Mouse (Mus musculus) layer of hippocampus, adult 8-10 months (tissue): ENCODE measurements around the gene Otof. TPM values are rescaled to one million over a fixed set of nuclear protein-coding genes. Genes with fewer than 3 reads are reported as not detected.

Experiments
- DNase-seq, 2 experiments: peaks; one replicate each; pipeline ENCODE4 v3.0.0; 2022; ENCODE audit warnings: low spot score in 2 of 2
- total RNA-seq, 4 experiments: library from RNA; stranded (reverse); gene quantifications; 2 replicates each; pipeline ENCODE4 v1.2.4; 2022

The Otof gene
- total RNA-seq, 4 experiments from 2014 or later, result 3.3 to 4.4 (median 3.7) TPM

DNA sequence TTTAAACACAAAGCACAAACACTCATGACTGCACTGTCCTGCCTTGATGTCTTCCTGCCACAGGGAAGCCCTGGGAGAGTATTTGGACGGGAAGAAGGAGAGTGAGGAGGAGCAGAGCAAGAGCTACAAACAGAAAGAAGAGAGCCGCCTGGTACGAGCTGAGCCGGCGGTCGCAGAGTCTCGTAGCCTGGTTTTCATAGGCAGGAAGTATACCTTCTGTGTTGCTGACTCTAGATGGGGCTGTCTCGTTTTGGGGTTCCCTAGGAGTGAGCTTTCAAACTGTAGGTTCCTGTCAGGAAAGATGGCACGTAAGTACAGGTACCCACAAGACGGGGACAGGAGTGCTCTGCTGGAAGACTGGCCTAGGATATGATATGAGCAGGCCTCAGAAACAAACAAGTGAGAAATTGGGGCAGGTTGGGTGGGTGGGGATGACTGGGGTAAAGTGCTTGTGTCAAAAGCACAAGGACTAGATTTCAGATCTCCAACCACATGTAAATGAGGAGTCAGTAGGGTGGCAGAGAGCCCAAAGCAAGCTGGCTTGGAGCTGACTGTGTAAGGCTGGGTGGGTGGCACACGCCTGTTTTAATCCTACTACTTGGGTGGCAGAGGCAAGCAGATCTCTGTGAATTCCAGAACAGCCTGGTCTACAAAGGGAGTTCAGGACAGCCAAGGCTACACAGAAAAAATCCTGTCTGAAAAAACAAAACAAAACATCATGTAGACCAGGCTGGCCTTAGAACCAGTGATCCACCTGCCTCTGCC is 119.9 kb downstream of the Otof start:
- no peak for DNase-seq

DNA sequence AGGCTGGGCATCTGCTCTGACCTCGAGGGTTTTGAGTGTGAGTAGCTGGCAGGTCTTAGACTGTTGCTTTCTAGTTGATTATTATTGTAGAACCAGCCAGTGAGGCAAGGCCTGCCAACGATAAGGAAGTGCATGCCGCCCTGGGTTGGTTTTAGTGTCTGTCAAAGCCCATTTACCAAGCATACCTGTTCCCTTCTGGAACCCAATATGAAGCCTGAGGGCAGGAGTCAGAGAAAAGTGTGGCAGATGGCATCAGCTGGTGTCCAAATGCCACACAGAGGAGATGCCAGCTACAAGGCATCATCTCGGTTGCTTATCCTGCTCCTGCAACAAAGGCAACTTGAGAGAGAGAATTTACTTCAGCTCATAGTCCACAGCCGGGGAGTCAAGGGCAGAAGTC is 120.9 kb downstream of the Otof start:
- no peak for DNase-seq

Other genes starting within 250 kb of the Otof start
- gene Selenoi, start 229.4 kb downstream of the Otof start, total RNA-seq, result 10 to 100 TPM; 39.2 to 50.7 (median 43.3) TPM
- 10 to 100 TPM in 3 of 4 experiments, 1 to 10 TPM in 1; 9.7 to 13.9 (median 11.4) TPM for gene Drc1, start 180.5 kb downstream of the Otof start, total RNA-seq
- gene 1700001C02Rik, start 4.1 kb upstream of the Otof start, total RNA-seq, result 1 to 10 TPM in 1 of 4 experiments, under 1 TPM in 1, not detected in 2; 0.50 to 1.2 TPM
- gene Cib4, start 83.9 kb upstream of the Otof start, total RNA-seq, result not detected
- 10 to 100 TPM; 10.3 to 13.1 (median 10.7) TPM for gene Kcnk3, start 126.2 kb upstream of the Otof start, total RNA-seq
- gene Slc35f6, start 186.0 kb upstream of the Otof start, total RNA-seq, result 10 to 100 TPM; 37.4 to 40.7 (median 38.7) TPM
- gene Cenpa, start 204.8 kb upstream of the Otof start, total RNA-seq, result 1 to 10 TPM; 2.3 to 5.2 (median 3.4) TPM
- gene Dpysl5, start 249.6 kb upstream of the Otof start, total RNA-seq, result 10 to 100 TPM; 23.6 to 33.6 (median 30.8) TPM